Mouse (Mus musculus) yolk sac, embryonic 10.5 days (tissue): ENCODE results near the gene Rsad2.
"Not testable (repeated sequence)": the region's sequence is repeated elsewhere in the genome, so short reads cannot be mapped to it uniquely, and the experiment has no call there.

ENCODE experiments used
- DNase-seq: peaks from one replicate; pipeline ENCODE4 v3.0.0-alpha.2; 2017; ENCODE audit warnings: low spot score

Gene Rsad2

GRCm38 (mm10) chr12:26446377-26447045, 9.7 kb downstream of the Rsad2 start:
- DNase-seq: no peak

- no peak for DNase-seq
These were observed 11.7 kb downstream of the Rsad2 start for GRCm38 (mm10) chr12:26444511-26444910.

GRCm38 (mm10) chr12:26444054-26444453, 12.2 kb downstream of the Rsad2 start:
- DNase-seq: no peak

- no peak for DNase-seq
These were observed 16.9 kb downstream of the Rsad2 start for GRCm38 (mm10) chr12:26439366-26439765.

- no peak for DNase-seq
These were observed 18.3 kb downstream of the Rsad2 start for GRCm38 (mm10) chr12:26437950-26438349.

- DNase-seq: no peak
These were observed 19.9 kb downstream of the Rsad2 start for GRCm38 (mm10) chr12:26436334-26436733.

GRCm38 (mm10) chr12:26428771-26429170, 27.5 kb downstream of the Rsad2 start:
- not testable (repeated sequence) for DNase-seq

GRCm38 (mm10) chr12:26424841-26425240, 31.4 kb downstream of the Rsad2 start:
- no peak for DNase-seq

GRCm38 (mm10) chr12:26418322-26418721, 37.9 kb downstream of the Rsad2 start:
- no peak for DNase-seq

GRCm38 (mm10) chr12:26416636-26417295, 39.5 kb downstream of the Rsad2 start:
- no peak for DNase-seq

- peak; percentile 66 for DNase-seq
These were observed 41.0 kb downstream of the Rsad2 start, which contains the start of gene Rnf144a for GRCm38 (mm10) chr12:26415104-26415771. Rnf144a (minus strand) TSS chr12:26415254.

- peak; percentile 26 for DNase-seq
These were observed 41.7 kb downstream of the Rsad2 start for GRCm38 (mm10) chr12:26414451-26415103.

- DNase-seq: peak; percentile 7
These were observed 42.3 kb downstream of the Rsad2 start for GRCm38 (mm10) chr12:26413961-26414411.

- no peak for DNase-seq
These were observed 43.5 kb downstream of the Rsad2 start for GRCm38 (mm10) chr12:26412802-26413201.

GRCm38 (mm10) chr12:26411841-26412450, 44.3 kb downstream of the Rsad2 start:
- DNase-seq: no peak

GRCm38 (mm10) chr12:26410443-26410842, 45.8 kb downstream of the Rsad2 start:
- no peak for DNase-seq

- no peak for DNase-seq
These were observed 47.5 kb downstream of the Rsad2 start for GRCm38 (mm10) chr12:26408707-26409106.

- DNase-seq: no peak
These were observed 51.2 kb downstream of the Rsad2 start for GRCm38 (mm10) chr12:26404781-26405702.

- DNase-seq: no peak
These were observed 52.7 kb downstream of the Rsad2 start for GRCm38 (mm10) chr12:26403372-26404125.
